Mouse (Mus musculus) embryonic facial prominence, embryonic 14.5 days (tissue): ENCODE results near the gene Clstn2. TPM values are rescaled to one million over a fixed set of nuclear protein-coding genes. Genes with fewer than 3 reads are reported as not detected.
A peak's percentile ranks its signal among the peaks of the same experiment; 100 is the strongest.

Experiments
- ATAC-seq: fragments of 200-750 bp; cut with Nextera tagmentation; 2 replicates; pipeline ENCODE4 v1.8.0; 2017; ENCODE audit warnings: low read depth, moderate number of reproducible peaks, moderate TSS enrichment
- DNase-seq: peaks from one replicate; pipeline ENCODE4 v3.0.0-alpha.2; 2015; ENCODE audit warnings: low spot score
- H3K27ac ChIP-seq: fragments of 300-500 bp; sonication (generic); replicated peaks from 2 replicates; pipeline ENCODE4 v1.5.1; 2014; ENCODE audit warnings: low read depth, mild to moderate bottlenecking, low read length, moderate library complexity
- H3K27me3 ChIP-seq: fragments of 300-500 bp; sonication (generic); replicated peaks from 2 replicates; pipeline ENCODE4 v1.6.1; 2014; ENCODE audit warnings: low read length; ENCODE audit not compliant: control insufficient read depth, insufficient read depth
- H3K36me3 ChIP-seq: fragments of 300-500 bp; sonication (generic); 2 replicates; pipeline ENCODE4 v1.6.1; 2014; ENCODE audit warnings: low read length, mixed read lengths; ENCODE audit not compliant: control insufficient read depth, insufficient read depth
- H3K4me1 ChIP-seq: fragments of 300-500 bp; sonication (generic); 2 replicates; pipeline ENCODE4 v1.6.1; 2014; ENCODE audit warnings: antibody characterized with exemption, low read length; ENCODE audit not compliant: control insufficient read depth, insufficient read depth
- H3K4me2 ChIP-seq: fragments of 300-500 bp; sonication (generic); 2 replicates; pipeline ENCODE4 v1.6.1; 2014; ENCODE audit warnings: low read depth, mild to moderate bottlenecking, low read length, moderate library complexity, mixed read lengths
- H3K4me3 ChIP-seq: fragments of 300-500 bp; sonication (generic); 2 replicates; pipeline ENCODE4 v1.5.1; 2014; ENCODE audit warnings: low read depth, mild to moderate bottlenecking, low read length
- H3K9ac ChIP-seq: fragments of 300-500 bp; sonication (generic); 2 replicates; pipeline ENCODE4 v1.6.1; 2014; ENCODE audit warnings: low read depth, mild to moderate bottlenecking, low read length, moderate library complexity, mixed read lengths
- H3K9me3 ChIP-seq: fragments of 300-500 bp; sonication (generic); 2 replicates; pipeline ENCODE4 v1.6.1; 2016; ENCODE audit warnings: low read length; ENCODE audit not compliant: control insufficient read depth
- WGBS: fragments of 180-500 bp; shearing (Covaris S2); extraction: QIAGEN DNeasy Blood & Tissue Kit; methylation state at CpG from one replicate; pipeline ENCODE4 v1.1.7; 2014; 5-methylcytosine and 5-hydroxymethylcytosine counted together
- polyA plus RNA-seq: library from polyadenylated mRNA; unstranded; fragments of >200 nt; fragmentation: Nextera tagmentation; extraction: Ambion mirVana; gene quantifications from 2 replicates; pipeline ENCODE4 v1.2.1, GENCODE M21; 2014

Clstn2 gene
- polyA plus RNA-seq, 1 experiment from 2014 or later = 3.8 TPM

DNA sequence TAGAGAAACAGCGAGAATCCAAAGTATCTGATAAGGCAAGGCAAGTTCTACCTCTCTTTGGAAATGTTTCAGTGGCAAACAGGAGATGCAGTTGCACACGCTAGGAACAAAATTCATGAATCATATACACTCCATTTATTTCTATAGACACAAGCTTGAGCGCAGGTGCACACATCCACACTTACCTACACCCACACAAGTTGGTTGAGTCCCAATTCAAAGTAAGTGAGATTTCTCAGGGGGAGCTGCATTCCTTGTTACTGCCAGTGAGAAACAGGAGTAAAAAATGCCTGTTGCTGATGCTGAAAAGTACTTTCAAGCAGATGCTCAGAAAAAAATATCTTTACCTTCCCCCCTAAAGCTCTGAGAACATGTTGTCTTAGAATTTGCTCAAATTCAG lies 149.6 kb downstream of the Clstn2 start:
- 87% methylated on average over 3 of the region's 3 CpGs for WGBS
- Histone ChIP-seq H3K9ac (no peak overlapping the region), H3K27ac (no peak overlapping the region), H3K4me2 (no peak overlapping the region), H3K4me1 (no peaks in the 10 kb centered on the region), H3K9me3 (no peaks in the 10 kb centered on the region), H3K27me3 (no peaks in the 10 kb centered on the region), H3K4me3 (no peak overlapping the region), H3K36me3 (no peaks in the 10 kb centered on the region)
- DNase-seq (no peak), ATAC-seq (no peak)

DNA sequence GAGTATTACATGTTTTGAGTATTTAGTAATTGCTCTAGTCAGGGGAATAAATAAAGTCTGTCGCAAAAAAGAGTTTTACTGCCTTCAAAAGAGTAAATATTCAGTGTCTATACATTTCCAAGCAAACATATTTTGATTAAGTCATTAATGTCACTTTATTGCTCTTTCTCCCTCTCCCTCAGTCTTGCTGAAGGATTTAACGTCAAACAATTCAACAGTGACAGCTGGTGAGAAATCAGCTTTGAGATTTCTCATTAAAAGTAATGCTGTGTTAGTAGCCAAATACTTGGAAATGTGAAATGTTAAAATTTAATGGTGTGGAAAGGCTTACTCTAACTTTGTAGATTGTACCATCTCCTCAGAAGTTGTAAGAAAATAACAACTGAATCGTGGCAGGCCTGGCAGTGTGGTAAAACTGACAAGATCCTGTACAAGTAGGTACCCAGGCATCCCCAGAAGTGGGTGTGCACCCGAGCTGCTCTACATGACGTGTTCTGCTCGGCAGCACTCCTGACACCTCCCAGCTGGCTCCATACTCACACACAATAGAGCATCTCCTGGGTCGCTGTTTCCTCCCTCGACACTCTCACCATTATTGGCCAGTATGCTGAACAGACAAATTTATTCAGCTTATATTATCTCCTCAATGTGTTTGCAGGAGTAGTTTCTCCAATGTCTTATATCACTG lies 165.8 kb downstream of the Clstn2 start:
- DNase-seq (no peak), ATAC-seq (no peak)
- no peaks in the 10 kb centered on the region for H3K9me3 ChIP-seq
- no peaks in the 10 kb centered on the region for H3K4me1 ChIP-seq
- no peaks in the 10 kb centered on the region for H3K36me3 ChIP-seq
- 75% methylated on average over 8 of the region's 8 CpGs for WGBS
- H3K27me3 ChIP-seq = no peaks in the 10 kb centered on the region
- no peak overlapping the region for H3K4me2 ChIP-seq
- H3K9ac ChIP-seq = no peak overlapping the region
- H3K27ac ChIP-seq = no peak overlapping the region
- no peak overlapping the region for H3K4me3 ChIP-seq

DNA sequence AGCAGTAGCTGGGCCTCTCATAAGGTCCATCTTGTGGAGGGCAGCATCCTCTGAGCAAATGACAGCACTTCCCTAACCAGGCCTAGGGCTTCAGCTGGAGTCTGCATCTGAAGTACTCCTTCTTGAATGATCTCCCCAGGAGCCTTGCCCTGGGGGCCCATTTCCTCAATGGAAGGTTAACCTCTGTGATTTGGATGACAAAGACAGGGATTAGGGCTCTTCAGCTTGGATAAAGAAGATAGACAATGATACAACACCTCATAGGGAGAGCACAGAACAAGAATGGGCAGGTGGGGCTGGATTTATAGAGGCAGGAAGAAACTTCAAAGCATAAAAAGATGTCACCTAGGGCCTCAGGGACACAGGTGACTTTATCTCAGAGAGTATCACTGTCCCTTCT lies 180.1 kb downstream of the Clstn2 start:
- Histone ChIP-seq H3K36me3 (no peaks in the 10 kb centered on the region), H3K27me3 (no peaks in the 10 kb centered on the region), H3K9ac (no peak overlapping the region), H3K4me1 (no peaks in the 10 kb centered on the region), H3K9me3 (no peaks in the 10 kb centered on the region), H3K4me3 (no peak overlapping the region), H3K4me2 (no peak overlapping the region), H3K27ac (no peak overlapping the region)
- DNase-seq (no peak), ATAC-seq (no peak)

DNA sequence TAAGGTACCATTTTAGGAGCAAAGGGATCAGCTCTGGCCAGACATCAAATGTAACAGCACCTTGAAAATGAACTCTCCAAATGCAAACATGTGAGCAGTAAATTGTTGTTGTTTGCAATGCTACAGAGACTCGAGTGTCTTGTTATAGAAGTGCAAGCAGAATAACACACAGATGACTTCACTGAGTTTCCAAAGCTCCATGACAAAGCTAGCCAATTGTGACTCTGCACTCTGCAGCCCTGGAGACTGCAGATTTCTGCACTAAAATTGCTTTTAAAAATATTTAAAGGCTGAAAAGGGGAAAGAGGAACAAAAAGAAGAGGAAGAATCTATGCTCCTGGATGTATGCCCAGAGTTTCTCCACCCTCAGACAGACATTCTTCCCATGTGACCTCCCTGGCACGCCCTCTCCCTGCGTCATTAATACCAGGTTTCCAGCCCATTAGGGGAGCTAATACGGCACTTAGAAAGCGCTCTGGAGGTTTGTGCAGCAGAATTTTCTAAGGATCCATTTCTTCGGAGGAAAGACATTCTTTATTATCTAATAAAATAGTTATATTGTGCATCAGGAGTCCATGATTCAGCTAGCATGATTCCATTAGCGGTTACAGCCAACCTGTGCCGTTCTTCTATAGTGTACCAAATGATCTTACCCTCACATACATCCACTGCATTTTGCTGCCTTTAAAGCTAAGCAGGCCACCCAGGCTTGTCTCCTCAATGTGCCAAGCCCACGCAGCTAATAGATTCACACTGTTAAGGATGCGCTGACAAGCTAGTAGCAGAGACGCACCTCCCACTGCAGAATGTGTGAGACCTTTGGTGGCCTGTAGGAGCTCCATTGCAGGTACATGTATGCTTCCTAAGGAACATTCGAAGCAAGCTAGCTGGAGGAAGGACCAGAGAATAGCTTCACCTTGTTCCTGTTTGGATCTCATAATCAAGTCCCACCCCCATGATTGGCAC lies 184.8 kb downstream of the Clstn2 start:
- Histone ChIP-seq H3K9ac (no peak overlapping the region), H3K36me3 (no peaks in the 10 kb centered on the region), H3K4me3 (no peak overlapping the region), H3K27ac (0 out of 2 replicates have a peak overlapping the region, but pooled peaks have one; percentile 36), H3K9me3 (peaks cover 6% of the 10 kb centered on the region; the same call in 1 of the 2 replicates), H3K27me3 (no peaks in the 10 kb centered on the region), H3K4me2 (no peak overlapping the region), H3K4me1 (no peaks in the 10 kb centered on the region)
- no peak for ATAC-seq
- peak; percentile 80 for DNase-seq
- WGBS = 65% methylated on average over 12 of the region's 12 CpGs

DNA sequence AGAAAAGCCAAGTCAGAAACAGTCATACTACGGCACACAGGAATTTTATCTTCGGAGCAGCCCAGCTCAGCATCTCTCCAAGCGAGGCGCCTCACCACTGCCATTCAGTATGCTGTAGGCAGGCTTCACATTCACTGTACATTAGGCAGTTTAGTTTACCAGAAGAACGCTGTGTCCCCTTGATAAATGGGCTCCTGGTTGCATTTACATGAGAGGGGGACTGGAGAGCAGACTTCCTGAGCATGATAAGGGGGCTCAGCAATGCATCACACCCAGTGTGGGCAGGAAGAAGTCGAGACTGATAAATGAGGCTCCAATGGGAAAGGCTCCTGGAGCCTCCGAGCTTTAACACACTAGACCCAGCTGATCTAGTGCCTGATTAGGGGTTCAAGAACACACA lies 190.9 kb downstream of the Clstn2 start:
- Histone ChIP-seq H3K4me3 (no peak overlapping the region), H3K9me3 (peaks cover 6% of the 10 kb centered on the region; the same call in 1 of the 2 replicates), H3K9ac (no peak overlapping the region), H3K36me3 (no peaks in the 10 kb centered on the region), H3K27ac (no peak overlapping the region), H3K4me1 (no peaks in the 10 kb centered on the region), H3K27me3 (no peaks in the 10 kb centered on the region), H3K4me2 (no peak overlapping the region)
- no peak for ATAC-seq
- 86% methylated on average over 7 of the region's 7 CpGs for WGBS
- DNase-seq = no peak

DNA sequence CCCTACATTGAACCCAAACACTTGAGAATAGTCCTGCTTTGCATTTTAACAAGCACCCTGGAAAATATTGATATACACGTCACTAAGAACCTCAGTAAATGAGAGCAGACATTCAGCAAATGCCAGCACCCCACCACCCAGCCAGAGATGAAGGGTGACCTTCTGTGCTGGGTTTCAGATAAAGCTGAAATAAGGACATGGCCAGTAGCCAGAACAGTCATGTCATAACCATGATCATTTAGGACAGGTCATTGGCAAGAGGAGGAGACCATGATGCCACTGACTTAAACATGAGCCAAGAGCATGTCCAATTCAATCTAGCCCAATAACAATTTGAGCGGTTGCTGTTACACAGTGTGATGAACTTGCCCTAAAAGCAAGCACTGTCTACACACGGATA lies 201.8 kb downstream of the Clstn2 start:
- H3K9me3 ChIP-seq = no peaks in the 10 kb centered on the region
- H3K36me3 ChIP-seq = no peaks in the 10 kb centered on the region
- H3K4me3 ChIP-seq = no peak overlapping the region
- no peaks in the 10 kb centered on the region for H3K4me1 ChIP-seq
- ATAC-seq = peak; percentile 26; the same call in 1 of the 2 replicates
- peak; percentile 31 for DNase-seq
- 83% methylated on average over 3 of the region's 3 CpGs for WGBS
- no peak overlapping the region for H3K9ac ChIP-seq
- H3K4me2 ChIP-seq = no peak overlapping the region
- no peaks in the 10 kb centered on the region; the same call in 1 of the 2 replicates for H3K27me3 ChIP-seq
- H3K27ac ChIP-seq = no peak overlapping the region

DNA sequence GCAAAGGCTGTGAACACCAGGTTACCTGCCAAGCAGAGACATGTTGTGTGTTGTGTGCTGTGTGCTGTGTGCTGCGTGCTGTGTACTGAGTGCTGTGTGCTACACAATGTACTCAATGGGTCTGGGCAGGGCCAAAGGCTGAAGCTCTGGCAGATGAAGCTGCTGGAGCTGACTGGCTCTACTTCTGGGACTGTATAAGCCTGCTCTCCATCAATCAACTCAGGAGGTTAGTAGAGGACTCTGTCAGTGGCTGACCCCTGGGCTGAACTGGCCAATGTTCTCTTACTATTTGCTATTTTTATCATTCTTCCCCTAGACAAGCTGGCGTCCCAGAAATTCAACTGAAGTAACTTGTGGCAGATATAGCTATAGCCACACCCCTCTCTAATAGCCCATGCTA lies 203.1 kb downstream of the Clstn2 start:
- WGBS = 75% methylated on average over 2 of the region's 2 CpGs
- no peaks in the 10 kb centered on the region; the same call in 1 of the 2 replicates for H3K27me3 ChIP-seq
- H3K4me3 ChIP-seq = no peak overlapping the region
- DNase-seq = no peak
- H3K27ac ChIP-seq = no peak overlapping the region
- H3K9ac ChIP-seq = no peak overlapping the region
- no peaks in the 10 kb centered on the region for H3K9me3 ChIP-seq
- ATAC-seq = no peak
- no peaks in the 10 kb centered on the region for H3K36me3 ChIP-seq
- H3K4me1 ChIP-seq = no peaks in the 10 kb centered on the region
- no peak overlapping the region for H3K4me2 ChIP-seq

DNA sequence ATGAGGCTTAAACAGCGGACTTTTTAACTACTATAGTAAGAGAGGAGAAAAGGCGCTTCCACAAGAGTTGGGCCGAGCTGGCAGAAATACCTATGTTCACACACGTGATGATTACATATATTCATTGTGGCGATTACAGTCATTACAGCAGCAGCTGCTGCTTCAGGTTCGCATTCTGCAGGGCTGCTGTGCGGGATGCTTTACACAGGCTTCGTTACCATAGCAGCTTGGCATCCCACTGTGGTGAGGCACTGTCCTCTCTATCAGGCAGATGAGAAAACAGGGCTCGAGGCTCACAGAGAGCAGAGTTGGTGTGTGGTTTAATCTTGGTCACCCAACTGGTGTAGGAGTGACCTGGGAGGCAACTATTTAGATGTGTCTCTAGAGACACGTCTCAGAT lies 205.3 kb downstream of the Clstn2 start:
- 60% methylated on average over 10 of the region's 10 CpGs for WGBS
- no peaks in the 10 kb centered on the region; the same call in 1 of the 2 replicates for H3K27me3 ChIP-seq
- no peak for DNase-seq
- no peaks in the 10 kb centered on the region for H3K4me1 ChIP-seq
- ATAC-seq = no peak
- no peaks in the 10 kb centered on the region for H3K9me3 ChIP-seq
- no peaks in the 10 kb centered on the region for H3K36me3 ChIP-seq
- H3K9ac ChIP-seq = no peak overlapping the region
- no peak overlapping the region for H3K4me2 ChIP-seq
- H3K4me3 ChIP-seq = no peak overlapping the region
- H3K27ac ChIP-seq = no peak overlapping the region
